Mouse (Mus musculus) thymus, postnatal 36 days (tissue): ENCODE results near the gene Atp8b2.

Experiments used
- DNase-seq, 2 experiments: peaks; one replicate each; pipeline ENCODE4 v3.0.0; 2022; ENCODE audit warnings: mixed read lengths in 2 of 2

Gene Atp8b2

DNA sequence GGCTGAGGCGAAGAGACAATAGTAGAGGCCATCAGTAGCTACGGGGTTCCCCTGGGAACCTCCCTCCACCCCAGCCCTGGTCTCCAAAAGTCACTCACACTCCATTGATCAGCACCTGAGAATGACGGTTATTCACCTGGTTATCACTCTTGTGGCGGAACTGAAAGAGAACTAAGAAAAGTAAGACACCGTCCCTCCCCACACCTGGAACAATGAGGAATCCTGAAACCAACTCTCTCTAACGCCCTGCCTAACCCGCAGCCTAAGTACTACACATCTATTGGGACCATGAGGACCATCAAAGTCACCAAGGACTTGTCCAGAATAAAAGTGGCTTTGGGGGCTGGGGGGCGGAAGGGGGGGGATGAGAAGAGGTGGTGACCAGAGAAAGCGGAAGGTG, 5.4 kb downstream of the Atp8b2 start:
- no peak for DNase-seq

- DNase-seq, result no peak
These were observed 6.9 kb downstream of the Atp8b2 start for GRCm38 (mm10) chr3:89956177-89956971.

GRCm38 (mm10) chr3:89953420-89953819, 9.9 kb downstream of the Atp8b2 start:
- peak; percentile 76 for DNase-seq

DNA sequence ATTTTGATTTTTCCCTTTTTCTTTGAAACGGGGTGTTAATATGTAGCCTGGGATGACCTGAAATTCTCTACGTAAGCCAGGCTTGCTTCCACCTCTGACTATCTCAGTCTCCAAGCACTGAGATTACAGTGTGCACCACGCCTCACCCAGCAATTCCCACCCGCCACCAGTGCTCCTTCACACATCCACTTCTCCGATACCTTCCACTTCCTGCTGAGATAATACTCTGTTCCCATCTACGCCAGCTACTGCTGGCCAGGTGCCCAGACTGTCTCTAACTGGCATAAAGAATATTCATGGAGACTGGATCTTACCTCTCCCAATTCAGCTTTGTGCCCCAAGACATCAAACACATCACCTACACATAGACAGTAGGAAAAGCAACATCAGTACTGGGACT, 14.7 kb downstream of the Atp8b2 start:
- DNase-seq, result no peak

DNA sequence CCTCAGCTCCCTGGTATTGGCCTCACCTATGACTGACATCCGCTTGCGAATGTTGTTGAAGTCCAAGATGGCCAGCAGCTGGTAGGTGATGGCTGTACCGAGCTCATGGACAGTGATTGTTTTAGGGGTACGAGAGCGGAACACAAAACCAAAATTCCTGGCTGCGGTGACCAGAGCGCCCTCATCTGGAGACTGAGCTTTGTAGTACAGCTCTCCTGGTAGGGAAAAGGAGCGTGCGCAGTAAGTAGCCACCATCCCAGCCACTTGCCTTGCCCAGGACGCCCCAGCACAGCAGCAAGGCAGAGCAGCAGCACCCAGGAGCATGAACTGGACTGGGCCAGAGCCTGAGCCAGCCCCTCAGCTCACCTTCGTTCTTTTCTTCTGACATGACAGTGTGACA, 15.3 kb downstream of the Atp8b2 start:
- DNase-seq, result no peak

GRCm38 (mm10) chr3:89945026-89945425, 18.3 kb downstream of the Atp8b2 start:
- no peak for DNase-seq

DNA sequence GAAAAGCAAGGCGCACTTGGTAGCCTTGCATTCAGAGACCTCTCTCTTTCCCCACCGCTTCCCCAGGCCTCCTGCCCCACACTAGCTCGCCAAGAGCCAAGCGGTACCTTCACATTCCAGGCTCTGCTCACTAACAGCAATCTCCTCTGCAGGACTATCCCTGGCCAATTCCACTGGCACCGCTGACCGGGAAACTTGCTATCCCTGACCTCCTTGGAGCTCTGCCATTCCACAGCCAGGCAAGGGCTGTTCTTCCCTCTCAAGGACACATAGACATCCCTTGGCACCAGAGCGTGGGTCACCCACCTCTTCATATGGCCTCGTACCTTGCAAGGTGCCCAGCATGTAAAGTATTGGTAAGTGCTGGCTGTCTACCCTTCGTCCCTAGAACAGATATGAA, 20.4 kb downstream of the Atp8b2 start:
- no peak for DNase-seq

DNA sequence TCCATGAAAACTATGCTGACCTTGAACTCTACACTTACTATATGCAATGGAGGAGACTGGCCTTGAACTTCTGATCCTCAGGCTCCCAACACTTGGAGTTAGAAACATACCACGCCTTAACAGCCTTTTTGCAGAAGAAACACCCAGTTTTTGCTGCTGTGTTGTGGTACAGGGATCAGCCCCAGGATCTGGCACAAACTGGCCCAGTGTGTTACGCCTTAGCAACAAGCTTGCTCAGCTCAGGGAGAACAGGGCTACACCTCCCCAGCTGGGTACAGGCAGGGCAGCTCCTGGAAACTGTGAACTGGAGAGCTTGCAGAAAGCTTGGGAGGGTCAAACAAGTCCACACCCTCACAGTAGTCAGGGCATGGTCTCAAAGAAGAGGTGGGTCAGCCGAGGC, 26.8 kb downstream of the Atp8b2 start:
- no peak for DNase-seq

DNA sequence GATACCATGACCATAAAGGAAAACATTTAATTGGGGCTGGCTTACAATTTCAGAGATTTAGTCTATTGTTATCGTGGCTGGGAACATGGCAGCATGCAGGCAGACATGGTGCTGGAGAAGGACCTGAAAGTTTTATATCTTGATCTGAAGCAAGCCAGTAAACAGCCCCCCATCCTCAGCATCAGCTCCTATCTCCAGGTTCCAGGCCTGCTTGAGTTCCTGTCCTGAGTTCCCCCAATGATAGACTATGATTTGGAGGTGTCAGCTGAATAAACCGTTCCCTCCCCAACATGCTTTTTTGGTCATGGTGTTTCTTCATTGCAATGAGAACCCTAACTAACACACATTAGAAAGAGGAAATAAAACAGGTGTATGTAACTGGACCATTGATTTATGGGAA, 30.4 kb downstream of the Atp8b2 start:
- no peak for DNase-seq

DNA sequence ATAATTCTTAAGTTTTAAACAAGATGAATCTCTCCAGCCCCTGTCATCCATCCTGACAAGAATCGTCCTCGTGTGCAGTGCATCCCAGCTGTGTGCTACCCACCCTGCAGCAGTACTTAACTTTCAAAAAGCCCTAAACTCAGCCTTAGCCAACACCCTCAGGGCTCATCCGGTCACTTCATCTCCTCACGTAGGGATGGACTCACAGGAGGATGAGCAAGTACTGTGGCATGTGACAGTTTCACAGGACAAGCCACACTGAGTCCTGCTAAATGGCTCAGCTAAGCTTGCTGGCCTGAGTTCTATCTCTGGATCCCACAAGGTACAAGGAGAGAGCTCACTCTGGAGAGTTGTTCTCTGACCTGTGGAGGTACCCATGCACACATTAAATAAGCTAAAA, 34.4 kb downstream of the Atp8b2 start:
- DNase-seq, result no peak

GRCm38 (mm10) chr3:89926440-89926839, 36.9 kb downstream of the Atp8b2 start:
- DNase-seq, result no peak

DNA sequence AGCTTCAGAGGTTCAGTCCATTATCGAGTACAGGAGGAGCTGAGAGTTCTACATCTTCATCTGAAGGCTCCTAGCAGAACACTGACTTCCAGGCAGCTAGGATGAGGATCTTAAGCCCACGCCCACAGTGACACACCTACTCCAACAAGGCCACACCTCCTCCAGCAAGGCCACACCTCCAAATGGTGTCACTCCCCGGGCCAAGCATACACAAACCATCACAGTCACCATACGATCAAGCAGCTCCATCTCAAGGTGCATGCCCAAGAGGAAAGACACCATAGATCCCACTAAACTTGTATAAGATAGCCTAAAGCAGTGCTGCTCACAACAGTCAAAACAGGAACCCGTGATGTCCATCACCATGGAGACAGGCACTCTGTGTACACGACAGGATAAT, 42.6 kb downstream of the Atp8b2 start:
- DNase-seq, result no peak

DNA sequence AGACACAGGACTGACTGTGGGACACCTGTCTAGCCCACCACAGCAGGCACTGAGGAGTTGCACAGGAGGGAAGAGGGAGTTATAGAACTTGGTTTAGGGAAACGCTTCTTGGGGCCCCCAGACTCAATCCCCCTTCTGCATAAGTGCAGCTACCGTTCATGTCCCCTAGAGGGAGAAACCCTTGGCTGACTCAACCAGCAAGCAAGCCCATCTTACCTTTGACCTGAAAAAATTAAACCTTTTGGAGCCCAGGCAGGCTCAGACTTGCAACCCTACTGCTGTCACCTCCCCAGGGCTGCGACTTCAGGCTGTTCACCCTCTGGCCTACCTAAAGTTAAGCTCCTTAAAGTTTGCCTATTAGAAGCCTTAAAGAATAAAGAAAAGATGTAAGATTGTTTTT, 45.9 kb downstream of the Atp8b2 start:
- no peak for DNase-seq

DNA sequence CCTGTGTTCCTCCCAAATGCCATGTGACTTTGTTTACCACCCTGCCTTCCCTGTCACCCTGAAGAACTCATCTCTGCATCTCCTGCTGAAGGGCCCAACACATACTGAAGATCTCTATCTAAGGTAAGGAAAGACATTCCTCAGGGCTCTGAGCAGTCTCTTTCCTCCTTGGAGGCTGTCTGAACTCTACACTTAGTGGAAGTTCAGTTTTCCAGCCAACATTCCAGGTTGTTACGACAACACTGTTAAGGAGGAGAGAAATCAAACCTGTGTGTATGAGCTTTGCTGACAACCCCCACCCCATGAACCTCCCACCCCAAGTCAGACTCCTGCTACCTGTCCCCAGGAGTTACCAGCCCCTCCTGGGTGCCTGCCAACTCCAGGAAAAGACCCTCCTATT, 46.7 kb downstream of the Atp8b2 start:
- no peak for DNase-seq

DNA sequence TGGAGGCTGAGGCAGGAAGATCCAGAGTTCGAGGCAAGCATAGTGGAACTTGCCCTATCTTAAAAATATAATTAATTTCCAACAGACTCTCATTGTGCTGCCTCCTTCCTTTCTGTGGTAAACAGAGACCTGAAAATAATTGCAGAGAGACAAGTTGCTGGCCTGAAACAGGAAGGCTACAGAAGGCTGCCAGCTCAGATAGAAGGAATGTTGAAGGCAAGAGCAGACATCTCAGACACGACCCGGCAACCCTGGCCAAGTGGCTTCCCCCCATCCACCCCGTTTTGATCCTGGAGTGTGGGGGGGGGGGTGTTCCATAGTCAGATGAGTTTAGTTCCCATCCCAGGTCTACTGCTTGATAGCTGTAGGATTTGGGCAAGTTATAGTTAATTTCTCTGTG, 48.6 kb downstream of the Atp8b2 start:
- no peak for DNase-seq

GRCm38 (mm10) chr3:89912543-89913391, 50.5 kb downstream of the Atp8b2 start, which contains the start of gene Il6ra:
Gene Il6ra, minus strand, starts transcription at chr3:89913196.
- DNase-seq, result peak; percentile 57 to 63

- no peak for DNase-seq
These were observed 51.2 kb downstream of the Atp8b2 start for GRCm38 (mm10) chr3:89912108-89912542.

GRCm38 (mm10) chr3:89911207-89911606, 52.1 kb downstream of the Atp8b2 start:
- peak in 1 of 2 experiments; percentile 22 for DNase-seq

DNA sequence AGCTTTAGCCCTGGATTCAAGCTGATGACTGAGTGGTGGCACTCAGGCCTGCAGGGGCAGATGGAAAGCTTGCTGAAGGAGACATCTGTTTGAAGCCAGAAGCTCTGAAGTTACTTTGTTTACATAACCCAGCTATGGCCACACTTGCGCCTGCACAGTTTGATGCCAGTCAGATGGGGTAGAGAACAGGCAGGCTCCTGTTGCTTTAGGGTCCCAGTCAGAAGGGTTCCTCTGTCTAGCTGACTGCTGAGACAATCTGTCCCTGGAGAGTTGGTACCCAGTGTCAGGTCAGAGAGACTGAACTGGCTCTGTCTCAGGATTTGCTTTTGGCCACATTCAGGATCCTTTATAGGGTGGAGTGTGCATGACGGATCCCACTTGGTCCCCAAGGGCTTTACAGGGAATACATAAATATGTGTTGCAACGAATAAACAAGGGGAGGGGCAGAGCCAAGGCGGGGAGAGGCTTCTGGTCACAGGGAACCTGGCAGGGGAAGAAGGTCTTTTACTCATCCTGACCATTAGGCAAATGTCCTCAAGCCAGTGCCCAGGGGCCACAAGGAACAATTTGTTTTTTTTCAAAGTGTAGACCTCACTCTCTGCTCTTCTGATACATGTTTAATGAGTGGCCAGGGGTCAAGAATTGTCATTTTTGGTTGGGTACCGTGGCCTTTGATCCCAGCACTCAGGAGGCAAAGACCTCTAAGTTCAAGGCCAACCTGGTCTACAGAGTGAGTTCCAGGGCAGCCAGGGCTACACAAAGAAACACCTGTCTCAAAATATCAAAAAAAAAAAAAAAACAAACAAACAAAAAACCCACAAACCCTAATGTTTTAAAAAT, 53.4 kb downstream of the Atp8b2 start:
- DNase-seq, result no peak

DNA sequence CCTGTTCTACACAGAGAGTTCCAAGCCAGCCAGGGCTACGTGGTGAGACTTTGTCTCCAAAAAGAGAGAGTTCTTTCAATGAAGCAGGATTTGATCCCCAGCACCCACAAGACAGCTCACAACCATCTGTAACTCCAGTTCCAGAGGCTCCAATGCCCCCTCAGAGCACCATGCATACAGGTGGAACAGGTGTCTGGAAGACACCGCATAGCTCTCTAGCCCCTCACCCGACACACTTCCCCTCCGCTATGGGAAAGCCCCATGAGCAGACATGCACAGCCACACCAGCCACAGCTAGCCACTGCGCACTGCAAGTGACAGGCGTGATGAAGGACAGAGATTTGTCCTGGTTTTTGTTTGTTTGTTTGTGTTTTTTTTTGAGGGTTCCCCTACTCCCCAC, 54.5 kb downstream of the Atp8b2 start:
- no peak for DNase-seq

GRCm38 (mm10) chr3:89907846-89908245, 55.5 kb downstream of the Atp8b2 start:
- no peak for DNase-seq

DNA sequence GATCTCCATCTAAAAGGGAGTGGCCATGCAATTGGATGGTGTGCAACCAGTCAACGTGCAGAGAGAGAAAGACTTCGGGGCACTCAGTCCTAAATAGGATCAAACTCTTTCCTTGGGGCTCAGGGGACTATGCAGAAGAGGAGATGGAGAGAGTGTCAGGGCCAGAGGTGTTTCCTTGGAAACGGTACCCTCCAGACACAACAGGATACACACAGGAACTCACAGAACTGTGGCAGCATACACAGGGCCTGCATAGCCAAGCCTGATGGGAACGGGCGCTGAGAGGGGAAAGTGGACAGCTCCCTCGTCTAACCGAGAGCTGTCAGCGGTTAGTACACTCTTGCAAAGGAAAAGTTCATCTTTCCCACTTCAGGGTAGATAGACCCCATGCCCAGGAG, 63.8 kb downstream of the Atp8b2 start:
- no peak for DNase-seq

DNA sequence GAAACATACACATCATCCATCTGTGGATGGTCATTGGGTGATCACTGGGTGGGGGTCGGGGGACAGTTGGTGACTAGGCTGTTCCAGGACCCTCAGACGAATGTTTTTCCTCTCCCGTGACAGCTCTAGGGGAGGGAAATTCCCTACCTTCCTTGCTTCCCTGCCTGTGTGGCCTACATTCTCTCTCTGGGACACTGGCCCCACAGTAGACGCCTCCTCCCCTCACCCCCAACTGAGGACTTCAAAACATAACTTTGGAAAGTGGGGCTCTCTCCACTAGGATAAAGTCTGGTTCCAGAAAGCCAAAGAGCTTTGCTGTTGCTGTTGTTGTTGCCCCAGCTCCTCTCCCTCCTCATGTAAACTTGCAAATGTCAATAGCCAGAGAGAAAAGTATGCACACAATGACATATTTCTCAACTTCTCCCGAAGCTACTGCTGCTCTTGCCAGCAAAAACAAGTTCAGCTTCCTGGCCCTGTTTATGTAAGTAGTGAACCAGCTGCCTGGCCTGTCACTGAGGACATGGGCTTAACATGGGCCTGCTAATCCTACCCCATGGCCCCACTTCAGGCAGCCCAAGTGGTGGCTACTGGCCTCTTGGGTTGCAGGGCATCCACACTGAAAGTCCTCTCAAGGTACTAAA, 64.3 kb downstream of the Atp8b2 start:
- DNase-seq, result no peak
